Mouse (Mus musculus) embryonic facial prominence, embryonic 11.5 days (tissue): ENCODE measurements around the gene Olfr619. TPM values are rescaled to one million over a fixed set of nuclear protein-coding genes. Genes with fewer than 3 reads are reported as not detected.

ENCODE experiments used
- ATAC-seq: fragments of 200-750 bp; cut with Nextera tagmentation; replicated peaks from 2 replicates; pipeline ENCODE4 v1.8.0; 2017; ENCODE audit warnings: low read depth; ENCODE audit not compliant: insufficient number of reproducible peaks, low FRiP score, low TSS enrichment
- DNase-seq: peaks from one replicate; pipeline ENCODE4 v3.0.0-alpha.2; 2015; ENCODE audit warnings: low spot score
- H3K27ac ChIP-seq: fragments of 300-500 bp; sonication (generic); replicated peaks from 2 replicates; pipeline ENCODE4 v1.5.1; 2014; ENCODE audit warnings: mild to moderate bottlenecking, low read depth, low read length, control low read depth
- H3K27me3 ChIP-seq: fragments of 300-500 bp; sonication (generic); 2 replicates; pipeline ENCODE4 v1.6.1; 2014; ENCODE audit warnings: mild to moderate bottlenecking, low read length, moderate library complexity, mixed read lengths; ENCODE audit not compliant: control insufficient read depth, insufficient read depth
- H3K36me3 ChIP-seq: fragments of 300-500 bp; sonication (generic); replicated peaks from 2 replicates; pipeline ENCODE4 v1.6.1; 2014; ENCODE audit warnings: low read depth, mild to moderate bottlenecking, low read length, moderate library complexity, mixed read lengths; ENCODE audit not compliant: control insufficient read depth, insufficient read depth
- H3K4me1 ChIP-seq: fragments of 300-500 bp; sonication (generic); 2 replicates; pipeline ENCODE4 v1.6.1; 2014; ENCODE audit warnings: low read length, mixed read lengths; ENCODE audit not compliant: control insufficient read depth, insufficient read depth
- H3K4me2 ChIP-seq: fragments of 300-500 bp; sonication (generic); 2 replicates; pipeline ENCODE4 v1.6.1; 2014; ENCODE audit warnings: low read depth, mild to moderate bottlenecking, control low read depth, low read length, moderate library complexity
- H3K4me3 ChIP-seq: fragments of 300-500 bp; sonication (generic); 2 replicates; pipeline ENCODE4 v1.5.1; 2014; ENCODE audit warnings: low read depth, low read length, control low read depth
- H3K9ac ChIP-seq: fragments of 300-500 bp; sonication (generic); replicated peaks from 2 replicates; pipeline ENCODE4 v1.6.1; 2014; ENCODE audit warnings: mild to moderate bottlenecking, control low read depth, low read length
- H3K9me3 ChIP-seq: fragments of 300-500 bp; sonication (generic); replicated peaks from 2 replicates; pipeline ENCODE4 v1.6.1; 2016; ENCODE audit warnings: mild to moderate bottlenecking, low read length, inconsistent platforms, mixed read lengths; ENCODE audit not compliant: control insufficient read depth
- WGBS: fragments of 180-500 bp; shearing (Covaris S2); extraction: QIAGEN DNeasy Blood & Tissue Kit; methylation state at CpG from one replicate; pipeline ENCODE4 v1.1.7; 2014; 5-methylcytosine and 5-hydroxymethylcytosine counted together
- microRNA-seq: library from miRNA; unstranded; fragments of <30 nt; microRNA quantifications from one replicate; pipeline ENCODE4, GENCODE M21; 2016; ENCODE audit warnings: borderline number of aligned reads
- polyA plus RNA-seq: library from polyadenylated mRNA; unstranded; fragments of >200 nt; fragmentation: Nextera tagmentation; extraction: Ambion mirVana; gene quantifications from 2 replicates; pipeline ENCODE4 v1.2.1, GENCODE M21; 2014

Olfr619 gene
- polyA plus RNA-seq, 1 experiment from 2014 or later: not detected

DNA sequence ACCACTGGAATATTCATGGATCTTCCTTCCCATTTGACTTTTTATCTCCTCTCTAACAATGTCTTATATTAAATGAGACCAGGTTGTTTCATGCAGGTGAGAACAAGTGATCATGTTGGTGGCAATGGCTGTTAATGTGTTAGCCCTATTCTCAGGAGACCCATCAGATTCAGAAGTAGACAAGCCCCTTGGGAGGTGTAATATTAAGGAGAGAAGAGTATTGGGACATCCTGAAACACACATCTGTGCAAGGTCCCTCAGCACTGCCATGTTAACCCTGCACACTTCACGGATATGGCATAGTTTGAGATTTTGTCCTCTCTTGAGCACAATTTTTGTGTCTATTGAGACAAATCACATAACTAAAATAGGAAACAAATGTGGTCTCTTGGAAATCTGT lies 42.2 kb downstream of the Olfr619 start, which contains the start of gene Olfr622:
TSS of gene Olfr622 (minus strand) at position 101 of the 400 bp plus-strand sequence.
- DNase-seq (no peak), ATAC-seq (no peak)
- Histone ChIP-seq H3K4me1 (no peaks in the 10 kb centered on the region), H3K4me3 (no peak within 1 kb of the TSS), H3K9me3 (no peaks in the 10 kb centered on the region), H3K36me3 (no peaks in the 10 kb centered on the region), H3K27ac (no peak within 1 kb of the TSS), H3K27me3 (no peaks in the 10 kb centered on the region), H3K9ac (no peak within 1 kb of the TSS), H3K4me2 (no peak within 1 kb of the TSS)
- 88% methylated on average over 1 of the region's 1 CpGs for WGBS

DNA sequence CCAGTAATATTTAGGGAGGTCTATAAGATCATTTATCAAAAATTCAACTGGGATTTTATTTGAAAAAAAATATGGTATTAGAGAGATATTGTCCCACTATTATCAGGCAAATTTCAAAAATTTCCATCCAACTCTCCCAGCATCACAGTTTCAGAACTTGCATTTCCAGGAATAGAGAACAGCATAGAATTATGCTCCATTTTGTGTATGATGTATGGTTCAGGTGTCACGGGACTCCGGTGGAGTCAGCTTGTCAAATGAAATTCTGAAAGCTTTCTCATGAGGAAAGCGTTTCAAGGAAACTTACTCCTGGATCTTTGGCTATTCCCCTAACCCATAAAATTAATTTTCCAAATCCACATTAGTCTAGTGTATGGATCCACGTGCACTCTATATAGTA lies 43.7 kb downstream of the Olfr619 start:
- H3K4me1 ChIP-seq: no peaks in the 10 kb centered on the region
- no peak overlapping the region for H3K4me2 ChIP-seq
- WGBS: 78% methylated on average over 4 of the region's 4 CpGs
- H3K27me3 ChIP-seq: no peaks in the 10 kb centered on the region
- no peak overlapping the region for H3K27ac ChIP-seq
- DNase-seq: no peak
- no peak for ATAC-seq
- H3K36me3 ChIP-seq: no peaks in the 10 kb centered on the region
- H3K9ac ChIP-seq: no peak overlapping the region
- no peaks in the 10 kb centered on the region for H3K9me3 ChIP-seq
- H3K4me3 ChIP-seq: no peak overlapping the region

Small RNA genes lying within 50 kb of the gene (microRNA-seq; reads per million reads assigned to microRNA genes)
- not detected for gene Gm26506

Other genes starting within 250 kb of the Olfr619 start
- not detected in 2 replicates for gene Olfr601, start 237.9 kb upstream of the Olfr619 start, polyA plus RNA-seq
- not detected in 2 replicates for gene Olfr603, start 214.4 kb upstream of the Olfr619 start, polyA plus RNA-seq
- not detected in 2 replicates for gene Usp17lc, start 185.5 kb upstream of the Olfr619 start, polyA plus RNA-seq
- not detected in 2 replicates for gene Olfr605, start 155.1 kb upstream of the Olfr619 start, polyA plus RNA-seq
- not detected in 2 replicates for gene Olfr606, start 151.5 kb upstream of the Olfr619 start, polyA plus RNA-seq
- gene Olfr607, start 136.4 kb upstream of the Olfr619 start, polyA plus RNA-seq: not detected in 2 replicates
- not detected in 2 replicates for gene Olfr608, start 130.7 kb upstream of the Olfr619 start, polyA plus RNA-seq
- not detected in 2 replicates for gene Olfr609, start 102.5 kb upstream of the Olfr619 start, polyA plus RNA-seq
- gene Olfr610, start 88.5 kb upstream of the Olfr619 start, polyA plus RNA-seq: not detected in 2 replicates
- gene Olfr611, start 79.7 kb upstream of the Olfr619 start, polyA plus RNA-seq: not detected in 2 replicates
- gene Olfr612, start 57.9 kb upstream of the Olfr619 start, polyA plus RNA-seq: not detected in 2 replicates
- not detected in 2 replicates for gene Olfr613, start 52.5 kb upstream of the Olfr619 start, polyA plus RNA-seq
- gene Olfr615, start 44.5 kb upstream of the Olfr619 start, polyA plus RNA-seq: not detected in 2 replicates
- gene Olfr616, start 31.4 kb upstream of the Olfr619 start, polyA plus RNA-seq: not detected in 2 replicates
- not detected in 2 replicates for gene Olfr617, start 27.5 kb upstream of the Olfr619 start, polyA plus RNA-seq
- not detected in 2 replicates for gene Olfr618, start 10.5 kb upstream of the Olfr619 start, polyA plus RNA-seq
- gene Olfr620, start 12.0 kb downstream of the Olfr619 start, polyA plus RNA-seq: not detected in 2 replicates
- gene Olfr622, start 42.1 kb downstream of the Olfr619 start, polyA plus RNA-seq: not detected in 2 replicates
- not detected in 2 replicates for gene Olfr623, start 63.1 kb downstream of the Olfr619 start, polyA plus RNA-seq
- 0.03 and 0.08 TPM in 2 replicates for gene Olfr624, start 70.6 kb downstream of the Olfr619 start, polyA plus RNA-seq
- gene Olfr625-ps1, start 82.1 kb downstream of the Olfr619 start, polyA plus RNA-seq: not detected in 2 replicates
- not detected in 2 replicates for gene Olfr243, start 114.1 kb downstream of the Olfr619 start, polyA plus RNA-seq
- gene Olfr628, start 129.8 kb downstream of the Olfr619 start, polyA plus RNA-seq: not detected in 2 replicates
- gene Olfr629, start 144.4 kb downstream of the Olfr619 start, polyA plus RNA-seq: not detected in 2 replicates
- gene Olfr630, start 156.8 kb downstream of the Olfr619 start, polyA plus RNA-seq: not detected in 2 replicates
- gene Olfr69, start 171.0 kb downstream of the Olfr619 start, polyA plus RNA-seq: not detected in 2 replicates
- not detected in 2 replicates for gene Olfr68, start 179.1 kb downstream of the Olfr619 start, polyA plus RNA-seq
- gene Olfr67, start 191.2 kb downstream of the Olfr619 start, polyA plus RNA-seq: not detected in 2 replicates
- 629 and 683 TPM in 2 replicates for gene Hbb-bt, start 213.4 kb downstream of the Olfr619 start, polyA plus RNA-seq
- gene Hbb-bs, start 227.5 kb downstream of the Olfr619 start, polyA plus RNA-seq: 224 and 252 TPM in 2 replicates
- gene Hbb-bh2, start 239.9 kb downstream of the Olfr619 start, polyA plus RNA-seq: not detected in 2 replicates
- gene Hbb-bh1, start 242.6 kb downstream of the Olfr619 start, polyA plus RNA-seq: 2,335 TPM in 2 replicates